Mouse (Mus musculus) small intestine, adult 2 months (tissue): ENCODE data around the gene Nap1l4. TPM values are rescaled to one million over a fixed set of nuclear protein-coding genes. Genes with fewer than 3 reads are reported as not detected.

Experiments
- H3K27ac ChIP-seq: fragments of 200-500 bp; 2 replicates; pipeline ENCODE4 v1.5.1; 2012; ENCODE audit warnings: low read depth, low read length, control low read depth, inconsistent platforms; ENCODE audit not compliant: insufficient read depth
- H3K27me3 ChIP-seq: fragments of 200-500 bp; 2 replicates; pipeline ENCODE4 v1.6.1; 2012; ENCODE audit warnings: mild to moderate bottlenecking, moderate library complexity, low read length, inconsistent platforms; ENCODE audit not compliant: control insufficient read depth, insufficient read depth
- H3K36me3 ChIP-seq: fragments of 200-500 bp; 2 replicates; pipeline ENCODE4 v1.6.1; 2012; ENCODE audit warnings: mild to moderate bottlenecking, low read length, control low read depth, inconsistent platforms; ENCODE audit not compliant: control insufficient read depth, insufficient read depth
- H3K4me1 ChIP-seq: fragments of 200-500 bp; 2 replicates; pipeline ENCODE4 v1.6.1; 2012; ENCODE audit warnings: low read length, inconsistent platforms, mixed read lengths; ENCODE audit not compliant: control insufficient read depth, insufficient read depth, insufficient read length
- H3K4me3 ChIP-seq: fragments of 200-500 bp; 2 replicates; pipeline ENCODE4 v1.5.1; 2012; ENCODE audit warnings: low read depth, mild to moderate bottlenecking, control low read depth, inconsistent platforms, low read length, moderate library complexity
- CTCF ChIP-seq: fragments of 200-500 bp; IDR thresholded peaks from 2 replicates; pipeline ENCODE4 v1.5.1; 2012; ENCODE audit warnings: low read depth, mild to moderate bottlenecking, control low read depth, inconsistent platforms, low read length, moderate library complexity, mixed read lengths; ENCODE audit not compliant: insufficient replicate concordance, insufficient read length; ENCODE audit errors: extremely low read depth
- POLR2A ChIP-seq: fragments of 200-500 bp; IDR thresholded peaks from 2 replicates; pipeline ENCODE4 v1.6.1; 2012; ENCODE audit warnings: low read depth, mild to moderate bottlenecking, control low read depth, inconsistent platforms, low read length, moderate library complexity
- WGBS: fragments of 180-500 bp; shearing (Covaris S2); methylation state at CpG from one replicate; pipeline ENCODE4 v1.1.7; 2018; 5-methylcytosine and 5-hydroxymethylcytosine counted together
- polyA plus RNA-seq: library from polyadenylated mRNA; depleted of rRNA; stranded (reverse); fragments of >200 nt; gene quantifications from 2 replicates; pipeline ENCODE4 v1.2.3, GENCODE M21; 2012; rRNA removed

The Nap1l4 gene
- polyA plus RNA-seq, 1 experiment = 35.8 TPM

DNA sequence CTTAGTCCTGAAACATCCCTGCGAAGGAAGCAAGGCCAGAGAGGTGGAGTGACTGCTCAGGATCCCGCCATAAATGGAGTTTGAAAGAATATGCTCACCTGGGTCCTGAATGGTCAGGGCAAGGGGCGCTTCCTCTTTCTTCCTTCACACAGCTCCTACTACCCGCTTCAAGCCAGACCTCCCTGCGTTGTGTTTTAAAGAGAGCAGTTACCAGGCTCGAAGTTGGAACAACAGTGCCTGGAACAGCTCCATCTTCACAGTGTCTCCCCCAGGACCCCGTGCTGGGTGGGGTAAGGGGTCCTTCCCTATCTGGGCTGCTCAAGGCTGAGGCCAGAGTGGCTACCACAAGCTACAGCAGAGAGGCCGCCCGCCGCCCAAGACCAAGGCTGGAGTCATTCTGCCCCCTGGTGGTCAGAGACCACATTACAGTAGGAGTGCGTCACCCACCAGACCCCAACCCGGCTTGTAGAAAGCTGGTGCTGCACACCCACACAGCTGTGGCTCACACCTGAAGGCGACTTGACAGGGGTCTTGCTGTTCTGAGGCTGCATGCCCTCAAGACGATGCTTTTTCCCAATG lies 82.7 kb downstream of the Nap1l4 start:
- 39% methylated on average over 14 of the region's 14 CpGs for WGBS
- TF ChIP-seq POLR2A (no peak), CTCF (peak; percentile 84)

DNA sequence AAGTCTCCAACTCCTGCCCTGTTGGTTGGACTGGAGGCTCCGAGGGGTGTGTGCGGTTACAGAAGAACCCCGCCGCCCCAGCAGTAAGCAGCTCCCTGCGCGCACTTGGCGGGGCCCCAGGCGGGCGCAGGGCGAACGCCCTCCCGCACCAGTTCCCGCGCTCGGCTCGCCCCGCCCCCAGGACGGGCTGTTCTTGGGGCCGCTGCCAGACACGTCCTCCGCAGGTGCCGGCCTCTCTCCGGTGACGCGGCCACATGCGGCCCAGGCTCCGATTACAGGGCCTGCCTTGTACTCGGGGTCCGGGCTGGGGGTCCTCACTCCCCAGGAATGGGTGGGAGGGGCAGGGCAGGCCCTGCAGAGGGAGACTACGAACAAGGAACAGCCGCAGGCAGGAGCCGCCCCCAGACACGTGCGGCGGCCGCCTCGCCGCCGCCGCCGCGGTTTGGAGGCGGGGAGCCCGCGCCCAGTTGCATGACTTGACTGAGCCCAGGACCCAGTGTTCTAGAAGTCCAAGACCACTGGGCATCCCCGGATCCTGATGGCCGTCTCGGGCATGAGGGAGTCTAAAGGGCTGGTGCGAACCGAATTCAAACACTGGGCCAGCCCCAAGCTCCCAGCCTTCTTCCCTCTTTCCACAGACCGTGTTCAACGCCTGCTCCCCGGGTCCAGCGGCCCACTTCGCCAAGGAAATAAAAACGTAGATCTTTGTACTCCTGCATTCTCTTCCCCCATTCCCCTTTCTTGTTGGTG lies 83.9 kb downstream of the Nap1l4 start:
- peaks cover 9% of the 10 kb centered on the region for H3K4me1 ChIP-seq
- peaks cover 9% of the 10 kb centered on the region for H3K27me3 ChIP-seq
- no peaks in the 10 kb centered on the region for H3K36me3 ChIP-seq
- TF ChIP-seq POLR2A (no peak), CTCF (no peak)
- 9% methylated on average over 56 of the region's 56 CpGs for WGBS
- H3K27ac ChIP-seq = no peak overlapping the region
- peak overlapping the region; percentile 61 for H3K4me3 ChIP-seq

More for the DNA sequence above, 82.7 kb downstream of the Nap1l4 start:
- Histone ChIP-seq H3K4me3 (no peak overlapping the region), H3K27me3 (peaks cover 4% of the 10 kb centered on the region), H3K27ac (no peak overlapping the region), H3K4me1 (peaks cover 3% of the 10 kb centered on the region; the same call in 1 of the 2 replicates), H3K36me3 (no peaks in the 10 kb centered on the region)

DNA sequence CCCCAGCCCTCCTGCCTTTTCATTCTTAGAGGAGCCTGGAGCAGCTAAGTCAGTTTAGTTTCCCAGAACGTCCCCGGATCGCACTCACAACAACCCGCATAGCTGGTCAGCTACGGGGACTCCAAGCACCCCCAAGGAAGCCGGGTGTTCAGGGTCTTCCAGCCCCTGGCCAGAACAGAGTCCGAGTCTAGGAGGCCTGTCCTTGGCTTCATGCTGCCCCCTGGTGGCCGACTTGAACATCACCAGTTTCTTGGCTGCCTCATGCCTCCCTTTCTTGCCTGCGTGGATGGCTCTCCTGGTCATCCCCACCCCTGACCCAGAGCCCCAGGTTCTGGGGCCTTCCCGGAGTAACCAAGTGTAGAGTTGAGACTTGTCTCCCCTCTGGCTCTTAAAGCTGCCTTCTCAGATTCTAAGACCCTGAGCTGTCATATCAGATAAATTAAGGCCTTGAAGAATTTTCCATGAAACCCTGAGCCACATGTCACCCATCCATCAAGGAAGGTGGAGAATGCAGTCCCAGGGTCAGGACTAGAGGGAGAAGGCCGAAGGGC lies 85.0 kb downstream of the Nap1l4 start:
- H3K27me3 ChIP-seq = peaks cover 19% of the 10 kb centered on the region
- WGBS = 25% methylated on average over 11 of the region's 11 CpGs
- no peak overlapping the region for H3K27ac ChIP-seq
- peaks cover 13% of the 10 kb centered on the region for H3K4me1 ChIP-seq
- H3K36me3 ChIP-seq = no peaks in the 10 kb centered on the region
- no peak for TF ChIP-seq POLR2A
- TF ChIP-seq CTCF = peak; percentile 93
- no peak overlapping the region for H3K4me3 ChIP-seq

Other genes starting within 250 kb of the Nap1l4 start
- gene Cdkn1c, start 88.1 kb downstream of the Nap1l4 start, polyA plus RNA-seq = 8.7 and 9.6 TPM in 2 replicates
- gene Slc22a18, start 75.4 kb downstream of the Nap1l4 start, polyA plus RNA-seq = 249 and 251 TPM in 2 replicates
- gene Phlda2, start 46.0 kb downstream of the Nap1l4 start, polyA plus RNA-seq = 2.5 and 5.0 TPM in 2 replicates
- gene Cars, start 51.0 kb upstream of the Nap1l4 start, polyA plus RNA-seq = 9.5 and 13.6 TPM in 2 replicates
- gene Tnfrsf26, start 79.6 kb upstream of the Nap1l4 start, polyA plus RNA-seq = 0.09 and 0.27 TPM in 2 replicates
- 0.99 and 1.4 TPM in 2 replicates for gene Tnfrsf22, start 100.6 kb upstream of the Nap1l4 start, polyA plus RNA-seq
- 1.2 and 2.9 TPM in 2 replicates for gene Tnfrsf23, start 136.8 kb upstream of the Nap1l4 start, polyA plus RNA-seq
- gene Osbpl5, start 207.9 kb upstream of the Nap1l4 start, polyA plus RNA-seq = 15.9 and 23.1 TPM in 2 replicates
- 0.27 TPM in 1 of 2 replicates, not detected in the other for gene Mrgprg, start 217.9 kb upstream of the Nap1l4 start, polyA plus RNA-seq
- 1.6 and 3.6 TPM in 2 replicates for gene Mrgpre, start 235.4 kb upstream of the Nap1l4 start, polyA plus RNA-seq